Mouse (Mus musculus): ENCODE data around the gene Gpr39.

The Gpr39 gene

DNA sequence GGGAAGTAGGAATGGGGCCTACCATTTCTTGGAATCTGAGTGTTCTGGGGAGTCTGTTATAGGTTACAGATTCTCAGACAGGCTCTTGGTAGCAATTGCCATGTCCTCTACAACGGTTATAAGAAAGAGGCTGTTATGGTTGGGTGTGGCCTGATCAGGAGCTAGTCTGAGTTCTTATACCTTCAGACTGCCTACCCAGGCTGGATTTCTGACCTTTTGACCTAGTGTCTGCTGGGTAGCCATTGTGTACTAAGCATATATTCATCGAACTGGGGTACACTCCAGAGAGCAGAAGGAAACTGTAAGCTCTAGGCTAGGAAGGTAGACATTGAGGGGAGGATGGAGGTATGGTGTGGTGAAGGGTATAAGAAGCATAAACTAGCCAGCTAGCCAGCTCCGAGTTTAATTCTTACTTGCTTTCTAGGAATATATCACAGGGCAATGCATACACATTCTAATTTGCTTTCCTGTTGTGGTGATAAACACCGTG lies 24.4 kb downstream of the Gpr39 start:
- DNase-seq: no peak

DNA sequence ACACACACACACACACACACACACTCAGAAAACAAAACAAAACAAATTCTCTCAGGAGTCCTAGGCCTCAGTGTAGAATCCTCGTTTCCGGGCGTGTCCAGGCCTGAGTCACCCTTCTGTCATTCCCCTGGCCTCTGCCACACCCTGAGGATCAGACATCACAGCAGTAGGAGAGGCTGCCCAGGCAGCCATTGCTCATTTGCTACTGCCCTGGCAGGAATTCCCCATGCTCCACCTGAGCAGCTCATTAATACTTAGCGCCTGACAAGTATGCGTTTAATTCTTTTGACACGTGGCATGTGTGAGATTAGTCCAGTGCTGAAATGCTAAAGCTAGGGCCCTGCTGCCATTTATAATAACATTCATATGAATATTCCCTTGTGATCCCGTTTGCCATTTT lies 25.0 kb downstream of the Gpr39 start:
- no peak for DNase-seq

DNA sequence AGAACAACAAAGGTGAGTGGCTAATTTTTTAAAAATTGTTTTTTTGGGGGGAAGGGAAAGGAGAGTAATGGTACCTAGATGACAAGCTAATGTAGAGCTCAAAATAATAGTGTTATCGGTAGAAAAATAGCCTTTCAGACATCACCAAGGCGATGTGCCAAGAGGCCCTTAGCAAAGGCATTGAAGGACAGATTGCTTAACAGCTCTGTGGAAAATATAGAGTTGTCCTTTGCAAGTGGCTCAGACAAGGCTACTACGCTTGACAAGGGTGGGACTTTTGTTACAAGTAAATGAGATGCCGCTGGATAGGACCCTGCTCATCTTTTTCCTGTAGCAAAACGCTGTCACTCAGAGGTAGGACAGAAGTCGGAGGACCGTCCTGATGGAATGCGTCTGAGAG lies 25.5 kb downstream of the Gpr39 start:
- no peak for DNase-seq

DNA sequence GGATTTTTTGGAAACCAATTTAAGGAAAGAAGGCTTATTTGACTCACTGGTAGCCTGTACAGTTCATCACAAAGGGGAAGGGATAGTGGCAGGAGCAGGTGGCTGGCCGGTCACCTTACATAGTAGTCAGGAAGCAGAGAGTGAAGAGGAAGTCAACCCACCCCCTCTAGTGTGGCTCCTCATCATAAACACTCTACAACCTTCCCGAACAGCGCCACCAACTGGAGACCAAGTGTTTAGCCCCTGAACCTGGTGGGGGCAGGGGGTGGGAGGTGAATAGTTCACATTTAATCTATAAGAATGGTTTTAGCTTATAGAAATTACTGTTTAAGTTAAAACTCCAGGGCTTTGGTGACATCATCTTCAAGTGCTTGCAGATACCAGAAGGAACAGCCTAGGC lies 28.6 kb downstream of the Gpr39 start:
- no peak for DNase-seq

DNA sequence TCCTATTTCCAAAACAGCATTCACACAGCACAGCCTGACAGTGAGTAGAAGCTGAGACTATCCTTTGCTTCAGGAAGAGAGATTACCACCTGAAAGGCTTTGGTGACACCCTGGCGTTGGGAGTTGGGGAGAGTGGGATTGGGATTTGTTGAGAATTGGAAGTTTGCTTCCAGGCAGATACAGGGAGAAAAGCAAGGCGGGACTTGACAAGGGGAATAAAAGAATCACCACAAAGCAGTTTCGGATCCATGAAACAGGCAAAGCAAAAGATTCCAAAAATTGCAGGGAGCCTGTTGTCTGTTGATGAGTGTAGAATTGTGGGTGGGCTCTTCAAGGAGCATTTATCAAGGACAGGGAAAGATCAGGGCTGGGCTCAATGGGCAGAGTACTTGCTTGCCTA lies 38.5 kb downstream of the Gpr39 start:
- no peak for DNase-seq

DNA sequence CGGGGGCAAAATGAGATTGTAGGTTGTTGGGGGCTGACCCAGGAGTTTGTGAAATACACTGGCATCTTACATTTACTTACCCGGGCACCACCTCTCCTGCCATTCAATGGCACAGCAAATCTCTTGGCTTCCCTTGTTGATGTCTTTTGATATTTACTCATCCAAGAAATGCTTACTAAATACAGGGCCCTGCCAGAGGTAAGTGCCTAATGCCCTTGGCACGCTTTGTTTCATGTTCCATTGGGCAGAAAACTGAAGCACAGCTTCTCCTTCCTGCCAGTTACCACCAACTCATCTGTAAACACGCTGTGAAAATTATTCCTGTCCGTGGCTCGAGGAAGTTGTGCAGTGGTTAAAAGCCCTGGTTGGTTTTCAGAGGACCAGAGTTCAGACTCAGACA lies 39.4 kb downstream of the Gpr39 start:
- DNase-seq: no peak

DNA sequence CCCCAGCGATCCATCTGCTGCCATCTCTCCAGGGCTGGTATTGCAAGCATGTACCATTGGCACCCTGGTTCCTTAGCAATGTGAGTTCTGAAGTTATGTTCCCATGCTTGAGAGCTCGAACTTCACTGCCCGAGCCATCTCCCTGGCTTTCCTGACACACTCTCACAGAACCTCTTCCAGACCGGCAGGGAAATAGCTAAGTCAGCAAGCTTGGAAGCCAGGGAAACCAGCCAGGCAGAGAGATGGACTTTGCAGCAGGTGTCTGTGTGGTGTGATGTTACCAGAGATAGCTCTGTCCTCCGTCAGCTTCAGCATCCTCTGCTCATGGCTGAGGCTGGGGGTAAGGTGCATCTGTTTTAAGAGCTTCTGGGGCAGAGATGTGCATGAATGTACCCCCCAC lies 41.1 kb downstream of the Gpr39 start:
- no peak for DNase-seq

DNA sequence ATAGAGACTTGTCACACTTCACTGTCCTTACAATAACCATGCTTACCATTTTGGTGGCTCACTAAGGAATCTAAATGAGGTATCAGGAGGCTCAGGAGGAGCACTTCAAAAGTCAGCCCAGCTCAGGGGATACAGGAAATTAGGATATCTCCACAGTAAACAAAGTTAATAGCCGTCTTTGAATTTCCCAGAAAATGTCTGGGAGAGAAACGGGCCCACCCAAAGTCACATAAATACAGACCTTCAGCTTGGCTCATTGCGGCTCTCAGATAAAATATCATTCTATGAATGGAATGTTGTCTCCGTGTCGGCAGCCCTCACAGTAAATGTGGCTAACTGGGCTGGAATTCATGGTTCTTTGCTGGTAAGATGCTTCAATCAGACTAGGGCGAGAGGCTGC lies 42.3 kb downstream of the Gpr39 start:
- DNase-seq: no peak

DNA sequence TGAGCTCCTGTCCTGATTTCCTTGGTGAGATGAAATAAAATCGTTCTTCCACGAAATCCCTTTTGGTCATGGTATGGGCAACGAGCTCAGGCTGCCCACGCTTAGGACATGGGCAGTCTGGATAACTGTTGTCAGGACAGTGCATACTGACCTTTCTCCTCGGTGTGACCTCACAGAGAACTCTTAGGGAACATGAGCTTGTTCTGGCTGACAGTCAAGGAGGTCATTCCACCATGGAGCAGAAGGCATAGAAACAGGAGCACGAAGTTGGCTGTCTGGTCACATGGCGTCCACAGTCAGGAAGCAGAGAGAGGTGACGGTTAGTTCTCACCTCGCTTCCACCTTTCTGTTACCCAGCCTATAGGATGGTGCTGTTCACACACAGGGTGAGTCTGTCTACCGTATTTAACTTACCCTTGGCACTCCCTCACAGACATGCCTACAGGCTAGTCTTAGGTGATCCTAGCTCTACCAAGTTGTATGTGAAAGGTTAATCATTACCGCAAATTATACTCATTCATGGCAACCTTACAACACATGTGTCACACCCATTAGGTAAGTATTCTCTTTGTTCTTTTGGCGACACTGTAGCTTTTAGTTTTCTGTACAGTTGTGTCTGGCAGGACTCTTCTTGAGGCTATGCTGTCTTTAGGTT lies 44.4 kb downstream of the Gpr39 start:
- DNase-seq: no peak

DNA sequence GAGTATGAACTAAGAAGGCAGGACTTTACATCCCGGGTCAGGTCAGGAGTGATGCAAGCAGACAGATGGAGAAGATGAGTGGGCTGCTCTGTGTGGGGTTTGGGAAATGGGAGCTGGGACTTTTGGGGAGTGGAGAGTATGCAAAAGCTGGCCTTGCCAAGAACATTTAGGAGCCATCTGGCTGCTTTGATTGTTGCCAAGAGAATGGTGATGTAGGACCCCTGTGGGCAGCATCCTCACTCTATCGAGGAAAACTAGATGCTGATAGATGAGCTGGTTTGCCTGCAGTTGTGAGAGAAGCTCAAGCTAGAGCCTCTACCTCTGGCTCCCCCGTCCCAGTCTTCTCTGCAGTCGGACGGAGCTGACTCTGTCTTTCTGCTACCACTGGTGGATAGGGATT lies 47.5 kb downstream of the Gpr39 start:
- no peak for DNase-seq

DNA sequence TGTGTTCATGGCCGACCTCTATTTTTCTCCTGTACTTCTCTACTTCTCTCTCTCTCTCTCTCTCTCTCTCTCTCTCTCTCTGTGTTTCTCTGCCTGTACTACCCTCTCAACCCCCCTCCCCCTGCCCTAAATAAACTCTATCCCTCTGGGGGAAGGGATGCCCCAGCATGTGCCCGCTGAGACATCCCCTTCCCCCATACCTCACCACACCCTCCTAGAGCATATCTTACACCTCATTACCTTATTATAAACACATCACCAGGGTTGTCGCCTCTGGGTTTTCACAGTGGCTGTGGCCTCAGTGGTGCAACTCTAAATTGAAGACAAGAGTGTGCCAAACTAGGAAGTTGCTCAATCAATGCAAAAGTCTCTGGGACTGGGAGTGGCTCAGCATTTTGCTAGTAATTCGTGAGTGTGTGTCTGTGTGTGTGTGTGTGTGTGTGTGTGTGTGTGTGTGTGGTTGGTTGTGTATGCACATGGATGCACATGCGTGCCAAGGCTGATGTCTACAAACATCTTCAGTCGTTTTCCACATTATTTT lies 52.3 kb downstream of the Gpr39 start:
- DNase-seq: no peak

DNA sequence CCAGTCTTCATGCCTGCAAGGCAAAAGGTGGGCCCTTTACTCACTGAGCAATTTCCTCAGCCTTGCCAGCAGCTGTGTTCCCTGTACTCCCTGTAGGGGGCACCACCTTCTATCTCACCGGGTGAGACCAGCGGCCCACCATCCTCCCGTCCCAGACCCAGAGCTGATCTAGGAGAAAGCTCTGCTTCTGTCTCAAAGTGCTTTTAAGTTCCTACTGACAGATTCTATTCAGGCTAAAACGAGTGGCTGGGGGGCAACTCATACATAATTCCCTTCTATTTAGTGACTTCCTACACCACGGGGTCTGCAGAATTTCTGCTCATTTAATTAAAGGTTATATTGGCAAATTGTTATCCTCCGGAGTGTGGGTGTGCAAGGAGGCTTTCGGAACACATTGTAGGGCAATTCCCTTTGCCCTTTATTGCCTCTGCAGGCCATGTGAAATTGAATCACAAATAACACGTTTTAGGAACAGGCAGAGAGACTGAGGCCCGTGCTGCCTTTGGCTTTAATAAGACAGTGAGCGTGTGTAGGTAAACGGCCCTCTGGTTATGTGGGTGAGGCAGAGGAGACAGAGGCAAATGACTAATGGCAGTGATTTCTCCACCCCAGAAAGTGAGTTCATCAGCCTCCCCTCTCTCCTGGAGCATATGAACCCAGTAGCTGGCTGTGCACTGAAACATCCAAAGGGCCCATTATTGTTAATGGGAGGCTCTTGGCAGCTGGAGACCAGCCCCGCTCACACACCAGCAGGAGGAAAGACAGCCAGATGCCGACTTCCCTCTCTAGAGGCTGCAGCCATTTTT lies 53.1 kb downstream of the Gpr39 start:
- DNase-seq: peak; percentile 26

DNA sequence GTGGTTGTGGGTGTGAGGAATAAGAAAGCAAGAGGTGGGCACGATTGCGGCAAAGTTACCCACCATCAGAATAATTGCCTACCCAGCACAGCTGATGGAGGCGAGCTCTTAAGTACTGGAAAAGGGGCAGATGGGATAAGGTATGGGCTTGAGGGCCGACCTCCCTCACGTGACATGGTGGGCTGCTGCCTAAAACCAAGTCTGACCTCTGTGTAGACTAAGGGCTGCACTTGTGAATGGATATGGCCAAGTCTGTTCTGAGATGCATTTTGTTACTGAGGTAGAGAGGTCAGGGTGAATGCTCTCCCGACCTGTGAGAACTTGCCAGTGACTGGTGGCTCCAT lies 53.7 kb downstream of the Gpr39 start:
- DNase-seq: no peak

DNA sequence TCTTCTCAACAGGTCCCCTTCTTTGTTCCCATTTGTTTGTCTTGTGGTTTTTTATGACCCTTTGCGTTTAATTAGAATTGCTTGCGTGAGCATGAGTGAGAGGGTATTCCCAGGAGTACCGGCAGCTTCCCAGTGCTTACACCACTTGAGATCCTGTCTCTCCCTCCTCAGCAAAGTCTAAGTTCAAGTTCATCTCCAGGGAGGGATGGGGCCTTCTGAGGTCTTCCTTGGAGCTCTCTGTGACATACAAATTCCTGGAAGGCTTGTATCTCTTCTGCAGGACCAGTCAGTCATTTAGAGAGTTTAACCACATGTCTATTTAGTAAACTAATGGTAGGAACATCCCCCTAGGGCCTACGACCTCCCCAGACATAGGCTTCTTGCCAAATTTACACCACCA lies 55.1 kb downstream of the Gpr39 start:
- no peak for DNase-seq

DNA sequence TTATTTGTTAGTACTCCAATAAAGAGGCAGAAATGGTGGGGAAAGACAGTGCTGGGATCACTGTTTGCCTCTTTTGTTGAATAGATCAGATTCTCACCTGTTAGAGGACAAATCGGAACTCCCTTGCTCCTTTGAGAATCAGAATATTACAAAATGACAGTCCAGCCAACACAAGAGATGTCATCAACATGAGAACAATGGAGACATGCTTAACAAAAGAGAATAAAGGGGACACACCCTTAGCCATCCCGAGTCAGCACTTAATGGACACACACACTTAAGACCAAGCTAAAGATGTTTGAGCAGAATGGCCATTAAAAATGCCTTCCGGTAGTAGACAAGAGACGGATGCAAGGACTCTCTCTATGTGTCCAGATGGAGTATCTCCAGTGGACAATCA lies 68.0 kb downstream of the Gpr39 start:
- no peak for DNase-seq

DNA sequence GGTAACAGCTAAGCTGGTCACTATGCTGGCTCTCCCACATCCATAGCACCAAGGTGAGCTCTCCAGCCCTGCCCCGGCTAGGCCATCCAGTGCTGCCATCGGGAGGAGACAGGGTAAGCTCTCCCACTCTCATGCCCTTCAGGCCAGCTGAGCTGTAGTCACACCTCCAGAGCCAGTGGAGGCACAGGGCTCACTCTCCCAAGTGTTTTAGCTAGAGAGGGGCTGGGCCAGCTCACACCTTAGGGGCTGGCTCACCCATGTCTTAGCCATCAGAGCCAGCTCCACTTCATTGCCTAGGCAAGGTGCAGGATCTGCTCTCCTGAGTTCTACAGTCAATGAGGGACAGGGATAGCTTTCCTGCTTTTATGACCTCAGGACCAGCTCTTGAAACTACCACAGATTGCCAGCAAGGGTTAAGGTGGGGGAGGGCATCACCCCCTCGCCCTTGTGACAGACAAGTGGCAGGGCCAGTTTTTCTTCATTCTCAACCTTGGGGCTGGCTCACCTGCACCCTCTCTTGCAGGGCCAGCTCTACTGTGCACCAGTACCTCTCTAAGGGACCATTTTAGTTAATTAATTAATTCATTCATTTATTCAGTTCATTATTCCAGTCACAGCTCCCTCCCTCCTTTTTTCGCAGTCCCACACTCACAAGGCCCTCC lies 78.7 kb downstream of the Gpr39 start:
- DNase-seq: no peak

DNA sequence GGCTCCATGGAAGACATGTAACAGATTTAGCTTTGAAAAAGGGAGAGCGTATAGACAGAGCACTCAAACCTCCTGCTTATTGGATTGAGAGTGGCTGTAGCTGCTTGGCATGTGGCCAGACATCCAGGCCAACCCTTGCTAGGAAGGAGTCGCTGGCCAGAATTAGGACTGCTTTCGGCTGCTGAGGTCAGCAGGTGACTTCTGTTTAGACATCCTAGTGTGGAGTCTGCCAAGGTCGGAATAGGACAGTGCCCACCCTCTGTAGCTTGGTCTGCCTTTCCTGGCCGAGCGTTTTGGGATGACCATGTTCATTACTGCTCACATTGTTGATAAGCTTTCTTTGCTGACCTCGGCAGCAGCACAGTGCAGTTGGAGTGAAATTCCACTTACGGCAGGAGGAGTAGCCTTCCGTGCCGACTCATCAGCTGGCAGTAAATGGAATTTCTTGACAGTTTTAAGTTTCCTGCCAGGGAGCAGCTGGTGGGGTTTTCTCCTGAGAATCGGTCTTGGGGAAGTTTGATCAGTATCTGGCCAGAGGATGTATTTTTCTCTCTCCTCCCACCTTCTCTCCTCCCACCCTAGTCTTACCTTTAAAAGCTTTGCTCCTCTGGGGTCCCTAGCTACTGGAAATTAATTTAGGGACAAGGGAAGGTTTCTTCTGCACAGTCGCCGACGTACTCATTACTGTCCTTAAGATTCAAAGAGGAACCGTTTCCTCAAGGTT lies 83.3 kb downstream of the Gpr39 start:
- DNase-seq: no peak

DNA sequence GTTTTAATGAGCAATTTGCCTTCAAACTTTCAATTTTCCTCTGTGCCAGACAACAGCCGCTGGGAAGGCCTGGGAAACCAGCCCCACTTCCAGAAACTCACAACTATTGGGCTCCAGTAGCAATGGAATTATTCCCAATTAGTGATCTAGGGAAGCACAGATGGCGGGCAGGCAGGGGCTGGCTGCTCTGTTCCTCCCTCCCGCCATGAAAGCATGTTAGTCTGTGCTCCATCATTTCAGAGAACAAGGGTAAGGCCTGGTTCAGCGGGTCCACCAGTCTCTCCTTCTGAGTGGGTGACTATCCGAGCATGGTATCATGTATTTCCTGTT lies 83.9 kb downstream of the Gpr39 start:
- DNase-seq: no peak

DNA sequence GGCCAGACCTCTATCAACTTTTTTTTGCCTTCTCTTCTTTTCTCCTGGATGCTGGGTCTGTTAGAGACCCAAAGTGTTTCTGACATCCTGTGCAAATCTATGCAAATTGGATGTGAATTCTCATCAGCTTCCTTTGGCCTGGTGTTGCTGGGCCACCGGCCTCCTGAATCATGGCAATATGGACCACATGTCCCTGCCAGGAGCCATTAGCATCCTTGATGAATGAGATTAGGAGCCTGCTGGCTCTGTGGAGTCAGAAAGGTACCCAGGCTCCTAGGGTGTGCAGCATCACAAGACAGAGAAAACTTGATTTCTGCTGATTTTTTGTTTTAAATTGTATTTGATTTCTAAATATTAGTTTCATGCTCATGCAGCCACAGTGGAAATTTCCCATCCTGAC lies 85.3 kb downstream of the Gpr39 start:
- DNase-seq: no peak

DNA sequence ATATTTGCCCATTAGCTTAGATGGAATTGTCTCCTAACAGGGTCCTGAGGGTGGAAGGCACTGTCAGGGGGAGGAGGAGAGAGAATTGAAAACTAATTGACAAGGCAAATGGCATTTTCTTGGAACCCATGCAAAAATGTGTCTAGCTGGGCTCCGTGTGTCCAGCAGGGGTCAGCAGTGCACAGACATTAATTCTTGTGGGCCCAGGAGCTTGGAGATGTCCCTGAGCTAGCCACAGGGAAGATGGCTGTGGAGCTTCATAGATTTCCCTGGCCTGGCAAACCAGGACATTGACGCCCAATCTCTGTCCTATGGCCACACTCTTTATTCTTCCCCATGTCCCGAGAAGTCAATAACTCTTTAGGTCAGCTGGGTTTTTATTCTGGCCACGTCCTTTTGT lies 113.0 kb downstream of the Gpr39 start:
- peak; percentile 78 for DNase-seq

DNA sequence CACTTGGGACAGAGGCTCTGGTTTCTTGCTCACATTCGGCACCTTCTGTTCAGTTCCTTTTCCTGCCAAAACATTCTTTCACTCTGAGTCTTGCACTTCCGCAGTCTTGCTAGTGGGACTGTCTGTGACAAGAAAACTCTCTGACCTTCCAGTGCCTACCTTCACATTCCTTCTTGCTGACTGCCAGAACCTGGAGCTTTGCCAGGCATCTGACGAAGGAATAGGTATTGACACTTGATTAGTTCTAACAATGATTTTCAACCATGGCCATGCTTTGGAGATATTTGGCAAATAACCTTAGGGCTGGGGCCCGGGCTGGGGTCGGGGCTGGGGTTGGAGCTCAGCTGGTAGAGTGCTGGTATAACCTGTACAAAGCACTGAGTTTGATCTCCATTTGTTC lies 123.7 kb downstream of the Gpr39 start:
- no peak for DNase-seq

DNA sequence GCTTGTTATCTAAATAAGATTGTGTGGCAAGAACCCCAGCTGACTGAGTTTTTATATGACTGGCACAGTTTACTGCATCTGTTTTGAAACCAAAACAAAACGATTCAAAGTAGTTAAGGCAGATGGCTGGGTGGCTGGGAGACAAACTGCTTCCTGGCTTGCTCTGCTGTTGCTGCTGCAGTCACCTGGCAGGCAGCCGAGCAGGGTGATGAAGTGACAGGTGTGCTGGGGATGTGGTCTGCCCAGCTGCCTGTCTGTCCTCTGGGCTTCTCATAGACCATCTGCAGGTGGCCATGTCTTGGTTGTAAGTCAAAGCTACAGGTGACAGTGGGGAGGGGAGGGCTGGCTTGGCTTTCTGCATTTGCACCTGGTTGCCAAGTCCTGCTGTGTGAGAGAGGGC lies 131.6 kb downstream of the Gpr39 start:
- DNase-seq: peak; percentile 33

DNA sequence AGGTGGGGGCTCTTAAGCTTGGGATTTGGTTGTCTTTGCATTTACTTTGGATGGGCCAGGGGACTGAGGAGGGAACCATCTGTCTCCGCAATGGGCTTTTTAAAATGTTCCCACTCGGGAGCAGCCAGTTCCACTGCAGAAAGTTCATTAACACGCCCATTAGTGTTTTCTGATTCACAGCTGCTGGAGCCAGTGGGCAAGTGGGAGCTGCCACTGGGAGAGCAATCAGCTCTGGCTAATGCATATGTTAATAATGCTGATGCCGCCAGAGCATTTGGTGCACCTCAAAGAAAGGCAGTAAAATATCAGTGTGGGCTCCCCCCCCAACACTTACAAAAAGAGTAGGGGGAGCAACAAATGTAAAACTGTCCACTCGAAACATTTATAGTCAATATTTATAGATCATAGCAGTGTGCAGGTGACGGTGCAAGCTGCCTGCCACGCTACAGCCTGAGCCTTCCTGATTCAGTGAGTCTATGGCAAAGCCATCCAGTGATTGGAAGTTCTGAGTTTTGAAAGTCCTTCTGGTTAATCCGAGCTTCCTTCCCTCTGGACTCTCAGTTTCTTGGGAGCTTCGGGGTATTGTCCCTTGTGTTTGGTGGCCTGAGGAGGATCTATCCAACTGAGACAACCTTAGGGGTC lies 136.5 kb downstream of the Gpr39 start:
- no peak for DNase-seq

All from thymus, postnatal 4 days (tissue).